Mouse (Mus musculus) erythroblast, embryonic 14.5 days (primary cell): ENCODE measurements at regions not wholly inside any gene's neighbourhood (a gene's known extent, or its start where the extent isn't known, plus 50 kb on each side); places are given as distances from the start of the nearest gene placed in this dataset.

Experiments
- GATA1 ChIP-seq: IDR thresholded peaks from 2 replicates; pipeline ENCODE4 v1.6.1; 2012; ENCODE audit warnings: low read length, inconsistent platforms, mixed read lengths
- TAL1 ChIP-seq: IDR thresholded peaks from 3 replicates; pipeline ENCODE4 v1.6.1; 2012; ENCODE audit warnings: low read length, inconsistent platforms, mixed read lengths

GRCm38 (mm10) chr14:25023270-25023800 lies 435.6 kb upstream of the Zmiz1 start:
- TF ChIP-seq GATA1 (no peak), TAL1 (no peak)
